Mouse (Mus musculus) heart, adult 8-10 months (tissue): ENCODE data around the gene Rcl1. TPM values are rescaled to one million over a fixed set of nuclear protein-coding genes. Genes with fewer than 3 reads are reported as not detected.
A peak's percentile ranks its signal among the peaks of the same experiment; 100 is the strongest.

Source experiments
- DNase-seq: peaks from one replicate; pipeline ENCODE4 v3.0.0; 2022; ENCODE audit warnings: low spot score
- total RNA-seq, 4 experiments: library from RNA; stranded (reverse); gene quantifications; 2 replicates each; pipeline ENCODE4 v1.2.4; 2022

Rcl1 gene
- total RNA-seq, 4 experiments from 2014 or later, result 4.4 to 6.6 (median 5.8) TPM

GRCm38 (mm10) chr19:29113746-29114649 is 12.8 kb downstream of the Rcl1 start:
- no peak for DNase-seq

- no peak for DNase-seq
Measured at GRCm38 (mm10) chr19:29116796-29117195, 15.6 kb downstream of the Rcl1 start.

- no peak for DNase-seq
Measured at GRCm38 (mm10) chr19:29118196-29118595, 17.0 kb downstream of the Rcl1 start.

- no peak for DNase-seq
Measured at GRCm38 (mm10) chr19:29120311-29120710, 19.1 kb downstream of the Rcl1 start.

- no peak for DNase-seq
Measured at GRCm38 (mm10) chr19:29121394-29121793, 20.2 kb downstream of the Rcl1 start.

- no peak for DNase-seq
Measured at GRCm38 (mm10) chr19:29124886-29125585, 23.9 kb downstream of the Rcl1 start.

GRCm38 (mm10) chr19:29126347-29127015 is 25.3 kb downstream of the Rcl1 start:
- no peak for DNase-seq

GRCm38 (mm10) chr19:29127331-29127730 is 26.2 kb downstream of the Rcl1 start:
- DNase-seq, result no peak

- DNase-seq, result peak; percentile 16
Measured at GRCm38 (mm10) chr19:29128217-29128616, 27.0 kb downstream of the Rcl1 start.

- no peak for DNase-seq
Measured at GRCm38 (mm10) chr19:29129551-29129950, 28.4 kb downstream of the Rcl1 start.

GRCm38 (mm10) chr19:29131171-29131570 is 30.0 kb downstream of the Rcl1 start:
- no peak for DNase-seq

- no peak for DNase-seq
Measured at GRCm38 (mm10) chr19:29134293-29134692, 33.1 kb downstream of the Rcl1 start.

GRCm38 (mm10) chr19:29135172-29135736 is 34.1 kb downstream of the Rcl1 start:
- DNase-seq, result no peak

GRCm38 (mm10) chr19:29138546-29139270 is 37.5 kb downstream of the Rcl1 start:
- DNase-seq, result no peak

- DNase-seq, result no peak
Measured at GRCm38 (mm10) chr19:29139699-29140456, 38.7 kb downstream of the Rcl1 start.

GRCm38 (mm10) chr19:29140933-29141332 is 39.8 kb downstream of the Rcl1 start:
- no peak for DNase-seq

GRCm38 (mm10) chr19:29142307-29142706 is 41.1 kb downstream of the Rcl1 start:
- no peak for DNase-seq

GRCm38 (mm10) chr19:29145421-29145820 is 44.2 kb downstream of the Rcl1 start:
- no peak for DNase-seq

GRCm38 (mm10) chr19:29146820-29147219 is 45.6 kb downstream of the Rcl1 start:
- no peak for DNase-seq

- no peak for DNase-seq
Measured at GRCm38 (mm10) chr19:29149583-29149982, 48.4 kb downstream of the Rcl1 start.
